Mouse (Mus musculus) kidney, adult 10 weeks (tissue): Measurements from ENCODE around the gene Gm21060. TPM values are rescaled to one million over a fixed set of nuclear protein-coding genes. Genes with fewer than 3 reads are reported as not detected.

ENCODE experiments used
- polyA plus RNA-seq: library from polyadenylated mRNA; stranded (reverse); fragments of 350-450 nt; fragmentation: Illumina TruSeq; extraction: RNeasy Lipid Tissue Mini Kit (QIAGEN cat#74804); gene quantifications from one replicate; pipeline ENCODE4 v1.2.3, GENCODE M21; 2014; ENCODE audit warnings: low read depth, low replicate concordance

Gm21060 gene
- not detected for polyA plus RNA-seq

DNA sequence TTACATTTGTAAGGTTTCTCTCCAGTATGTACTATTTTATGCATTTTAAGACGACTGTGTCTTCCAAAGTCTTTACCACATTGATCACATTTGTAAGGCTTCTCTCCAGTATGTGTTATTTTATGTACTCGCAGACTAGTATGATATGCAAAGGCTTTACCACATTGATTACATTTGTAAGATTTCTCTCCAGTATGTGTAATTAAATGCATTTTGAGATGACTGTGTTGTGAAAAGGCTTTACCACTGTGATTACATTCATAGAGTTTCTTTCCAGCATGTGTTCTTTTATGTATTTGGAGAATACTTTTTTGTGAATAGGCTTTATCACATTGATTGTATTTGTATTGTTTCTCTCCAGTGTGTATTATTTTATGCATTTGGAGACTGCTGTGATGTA, at the start of gene Gm21060:
TSS of gene Gm21060 (minus strand) at position 101 of the 400 bp plus-strand sequence.

Other genes starting within 250 kb of the Gm21060 start
- gene Zfp950, start 156.2 kb downstream of the Gm21060 start, polyA plus RNA-seq, result 67.8 TPM
- gene Gm7102, start 120.8 kb downstream of the Gm21060 start, polyA plus RNA-seq, result not detected
- not detected for gene Gm6020, start 113.2 kb downstream of the Gm21060 start, polyA plus RNA-seq
- 0.53 TPM for gene Csf2ra, start 68.6 kb downstream of the Gm21060 start, polyA plus RNA-seq